Mouse (Mus musculus) midbrain, embryonic 15.5 days (tissue): ENCODE measurements at regions not wholly inside any gene's neighbourhood (a gene's known extent, or its start where the extent isn't known, plus 50 kb on each side); places are given as distances from the start of the nearest gene placed in this dataset.

Experiments used
- ATAC-seq: fragments of 200-750 bp; cut with Nextera tagmentation; replicated peaks from 2 replicates; pipeline ENCODE4 v1.8.0; 2017; ENCODE audit warnings: moderate TSS enrichment
- H3K27ac ChIP-seq: fragments of 300-500 bp; sonication (generic); 2 replicates; pipeline ENCODE4 v1.5.1; 2015; ENCODE audit warnings: mild to moderate bottlenecking, inconsistent platforms
- H3K27me3 ChIP-seq: fragments of 300-500 bp; sonication (generic); replicated peaks from 2 replicates; pipeline ENCODE4 v1.6.1; 2015; ENCODE audit warnings: inconsistent platforms
- H3K36me3 ChIP-seq: fragments of 300-500 bp; sonication (generic); replicated peaks from 2 replicates; pipeline ENCODE4 v1.6.1; 2015; ENCODE audit warnings: inconsistent platforms
- H3K4me1 ChIP-seq: fragments of 300-500 bp; sonication (generic); 2 replicates; pipeline ENCODE4 v1.6.1; 2015; ENCODE audit warnings: inconsistent platforms
- H3K4me2 ChIP-seq: fragments of 300-500 bp; sonication (generic); 2 replicates; pipeline ENCODE4 v1.6.1; 2015; ENCODE audit warnings: inconsistent platforms, mild to moderate bottlenecking, moderate library complexity
- H3K4me3 ChIP-seq: fragments of 300-500 bp; sonication (generic); 2 replicates; pipeline ENCODE4 v1.5.1; 2015; ENCODE audit warnings: mild to moderate bottlenecking, inconsistent platforms
- H3K9ac ChIP-seq: fragments of 300-500 bp; sonication (generic); 2 replicates; pipeline ENCODE4 v1.6.1; 2015; ENCODE audit warnings: mild to moderate bottlenecking, inconsistent platforms
- H3K9me3 ChIP-seq: fragments of 300-500 bp; sonication (generic); 2 replicates; pipeline ENCODE4 v1.6.1; 2016; ENCODE audit warnings: inconsistent platforms
- WGBS: fragments of 180-500 bp; shearing (Covaris S2); methylation state at CpG from one replicate; pipeline ENCODE4 v1.1.7; 2015; ENCODE audit warnings: mixed read lengths; 5-methylcytosine and 5-hydroxymethylcytosine counted together

DNA sequence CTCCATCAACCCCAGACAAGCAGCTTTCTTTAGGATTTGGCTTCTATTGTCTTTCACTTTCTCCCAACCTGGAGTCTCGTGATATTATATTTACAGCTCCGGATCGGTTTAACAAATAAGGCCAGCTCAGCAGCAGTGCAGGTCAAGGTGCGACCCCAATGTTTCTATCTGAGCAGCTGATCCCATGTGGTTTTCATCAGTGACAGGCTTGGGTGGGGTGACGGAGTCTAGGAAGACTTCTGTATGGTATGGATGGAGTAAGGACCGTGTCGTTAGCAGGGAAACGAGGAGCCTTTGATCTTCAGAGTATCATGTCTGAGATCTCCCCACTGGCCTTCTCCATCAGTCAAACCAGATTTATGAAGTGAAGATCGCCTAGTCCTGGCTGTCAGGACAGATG is 217.4 kb upstream of the Runx1 start:
- H3K27me3 ChIP-seq = no peaks in the 10 kb centered on the region
- H3K9ac ChIP-seq = no peak overlapping the region
- no peaks in the 10 kb centered on the region for H3K9me3 ChIP-seq
- 76% methylated on average over 9 of the region's 9 CpGs for WGBS
- H3K36me3 ChIP-seq = no peaks in the 10 kb centered on the region
- H3K27ac ChIP-seq = no peak overlapping the region
- H3K4me1 ChIP-seq = no peaks in the 10 kb centered on the region
- H3K4me3 ChIP-seq = no peak overlapping the region
- no peak overlapping the region for H3K4me2 ChIP-seq
- ATAC-seq = no peak

- WGBS = 46% methylated on average over 6 of the region's 6 CpGs
- no peak for ATAC-seq
Measured at GRCm38 (mm10) chr16:93042941-93043340, 217.0 kb upstream of the Runx1 start.

DNA sequence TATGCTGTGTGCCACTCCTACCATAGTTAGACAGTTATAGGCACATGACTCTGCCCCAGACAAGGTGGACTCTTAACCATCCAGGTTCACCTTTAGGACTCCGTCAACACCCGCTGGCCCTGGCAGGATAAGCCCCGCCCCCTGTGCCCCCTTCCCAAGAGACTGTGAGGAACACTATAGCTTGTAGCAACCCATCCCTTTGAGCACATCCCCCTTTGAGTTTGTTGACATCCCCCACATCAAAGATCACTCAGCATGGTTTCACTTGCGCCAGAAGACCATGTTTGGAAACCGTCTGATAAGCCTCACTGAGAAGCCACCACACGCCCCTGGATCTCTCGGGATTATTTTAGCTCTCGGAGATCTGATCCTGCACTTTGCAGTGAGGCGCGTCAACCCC is 216.5 kb upstream of the Runx1 start:
- ATAC-seq = no peak
- Histone ChIP-seq H3K27ac (no peak overlapping the region), H3K9me3 (no peaks in the 10 kb centered on the region), H3K4me2 (no peak overlapping the region), H3K4me3 (no peak overlapping the region), H3K36me3 (no peaks in the 10 kb centered on the region), H3K4me1 (no peaks in the 10 kb centered on the region), H3K27me3 (no peaks in the 10 kb centered on the region), H3K9ac (no peak overlapping the region)
- 66% methylated on average over 10 of the region's 10 CpGs for WGBS

More at GRCm38 (mm10) chr16:93042941-93043340, 217.0 kb upstream of the Runx1 start:
- H3K36me3 ChIP-seq = no peaks in the 10 kb centered on the region
- H3K27me3 ChIP-seq = no peaks in the 10 kb centered on the region
- H3K9ac ChIP-seq = no peak overlapping the region
- H3K9me3 ChIP-seq = no peaks in the 10 kb centered on the region
- no peak overlapping the region for H3K4me2 ChIP-seq
- H3K4me3 ChIP-seq = no peak overlapping the region
- no peaks in the 10 kb centered on the region for H3K4me1 ChIP-seq
- no peak overlapping the region for H3K27ac ChIP-seq

DNA sequence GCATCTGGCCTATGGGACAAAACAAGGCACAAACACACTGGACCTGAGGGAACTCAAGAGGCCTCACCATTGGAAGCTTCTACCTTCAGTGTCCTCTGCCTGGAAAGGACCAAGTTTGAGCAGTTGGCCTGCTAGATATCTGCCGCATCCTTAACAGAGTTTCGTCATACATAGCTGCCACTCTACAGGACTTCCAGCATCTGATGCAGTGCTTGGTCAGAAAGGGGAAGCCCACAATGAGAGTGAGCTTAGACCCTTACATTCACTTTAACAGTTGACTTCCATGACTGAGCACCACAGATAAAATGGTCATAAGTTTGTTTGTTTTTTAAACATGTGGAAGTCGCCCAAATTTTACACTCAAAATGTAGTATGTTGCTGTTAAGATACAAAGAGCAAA is 215.9 kb upstream of the Runx1 start:
- WGBS = 89% methylated on average over 3 of the region's 3 CpGs

DNA sequence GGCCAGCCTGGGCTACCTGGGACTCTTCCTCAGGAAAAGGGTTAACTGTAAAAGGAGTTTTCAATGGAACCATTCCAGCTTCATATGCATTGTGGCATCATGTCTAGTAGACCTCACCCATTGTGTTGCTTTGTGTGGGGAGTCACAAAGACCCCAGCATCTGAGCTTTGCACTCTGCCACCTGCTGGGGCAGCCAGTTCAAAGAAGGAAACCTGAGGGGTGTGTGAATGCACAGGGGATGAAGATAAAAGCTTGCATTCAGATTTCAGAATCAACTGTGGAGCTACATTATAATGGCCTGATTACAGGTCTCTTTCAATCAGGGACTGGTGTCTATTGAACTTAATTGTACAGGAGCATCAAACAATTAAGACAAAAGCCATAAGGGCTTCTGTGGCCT is 215.4 kb upstream of the Runx1 start:
- Histone ChIP-seq H3K4me3 (no peak overlapping the region), H3K36me3 (no peaks in the 10 kb centered on the region), H3K4me2 (no peak overlapping the region), H3K4me1 (no peaks in the 10 kb centered on the region), H3K27ac (no peak overlapping the region), H3K9me3 (no peaks in the 10 kb centered on the region), H3K27me3 (no peaks in the 10 kb centered on the region), H3K9ac (no peak overlapping the region)
- ATAC-seq = no peak

More for the DNA sequence above, 215.9 kb upstream of the Runx1 start:
- no peaks in the 10 kb centered on the region for H3K9me3 ChIP-seq
- no peak overlapping the region for H3K4me3 ChIP-seq
- H3K4me2 ChIP-seq = no peak overlapping the region
- no peak overlapping the region for H3K27ac ChIP-seq
- no peak for ATAC-seq
- H3K27me3 ChIP-seq = no peaks in the 10 kb centered on the region
- no peaks in the 10 kb centered on the region for H3K36me3 ChIP-seq
- no peak overlapping the region for H3K9ac ChIP-seq
- H3K4me1 ChIP-seq = no peaks in the 10 kb centered on the region

DNA sequence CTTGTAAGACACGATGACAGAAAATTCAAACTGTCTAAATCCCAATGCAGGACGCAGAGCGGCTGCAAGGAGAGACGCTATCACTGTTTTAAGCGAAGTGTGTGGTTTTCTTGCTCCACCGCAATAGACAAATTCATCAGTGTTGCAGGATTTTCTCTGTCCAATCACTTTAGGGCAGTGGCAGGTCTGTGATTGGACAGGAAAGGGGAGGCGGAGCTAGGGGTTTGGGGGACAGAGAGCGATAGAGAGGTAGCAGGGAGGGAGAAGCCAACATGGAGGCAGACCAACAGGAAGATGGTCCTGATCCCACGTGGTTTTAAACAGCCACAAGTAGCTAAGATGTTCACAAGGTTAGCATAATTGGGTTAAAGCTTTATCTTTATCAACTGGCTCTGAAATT is 209.7 kb upstream of the Runx1 start:
- no peak overlapping the region for H3K9ac ChIP-seq
- no peak overlapping the region for H3K4me3 ChIP-seq
- no peak for ATAC-seq
- H3K27ac ChIP-seq = no peak overlapping the region
- no peaks in the 10 kb centered on the region for H3K36me3 ChIP-seq
- H3K27me3 ChIP-seq = no peaks in the 10 kb centered on the region
- no peaks in the 10 kb centered on the region; the same call in 1 of the 2 replicates for H3K4me1 ChIP-seq
- WGBS = 91% methylated on average over 9 of the region's 9 CpGs
- H3K4me2 ChIP-seq = no peak overlapping the region
- no peaks in the 10 kb centered on the region for H3K9me3 ChIP-seq

GRCm38 (mm10) chr16:93033943-93034342 is 208.0 kb upstream of the Runx1 start:
- WGBS = 86% methylated on average over 3 of the region's 3 CpGs
- H3K9ac ChIP-seq = no peak overlapping the region
- no peaks in the 10 kb centered on the region; the same call in 1 of the 2 replicates for H3K4me1 ChIP-seq
- H3K27me3 ChIP-seq = no peaks in the 10 kb centered on the region
- no peak overlapping the region for H3K4me2 ChIP-seq
- H3K27ac ChIP-seq = no peak overlapping the region
- no peaks in the 10 kb centered on the region for H3K9me3 ChIP-seq
- ATAC-seq = no peak
- no peak overlapping the region for H3K4me3 ChIP-seq
- H3K36me3 ChIP-seq = no peaks in the 10 kb centered on the region

- H3K4me3 ChIP-seq = no peak overlapping the region
- H3K36me3 ChIP-seq = no peaks in the 10 kb centered on the region
- no peak overlapping the region for H3K9ac ChIP-seq
- H3K4me2 ChIP-seq = no peak overlapping the region
- no peaks in the 10 kb centered on the region; the same call in 1 of the 2 replicates for H3K4me1 ChIP-seq
- no peak overlapping the region for H3K27ac ChIP-seq
- ATAC-seq = no peak
- WGBS = 86% methylated on average over 5 of the region's 5 CpGs
- no peaks in the 10 kb centered on the region for H3K9me3 ChIP-seq
- H3K27me3 ChIP-seq = no peaks in the 10 kb centered on the region
Measured at GRCm38 (mm10) chr16:93031624-93032023, 205.7 kb upstream of the Runx1 start.

DNA sequence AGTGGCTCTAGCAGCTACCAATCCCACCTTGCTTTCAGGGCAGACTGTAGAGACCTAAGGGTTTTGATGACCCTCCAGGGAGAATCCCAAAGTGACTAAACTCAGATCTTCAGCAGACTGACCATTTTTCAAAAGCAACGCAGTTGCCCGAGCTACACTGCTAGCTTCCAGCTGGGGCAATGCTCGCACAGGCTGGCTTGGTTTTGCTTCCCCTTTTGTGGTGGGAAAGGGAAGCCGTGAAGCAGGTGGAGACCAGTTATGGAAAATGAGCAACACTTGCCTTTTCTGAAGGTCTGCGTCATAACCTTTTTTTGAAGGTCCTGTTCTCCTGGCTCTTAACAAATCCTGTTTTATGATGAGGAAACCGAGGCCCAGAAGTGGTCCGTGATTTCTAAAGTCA is 202.7 kb upstream of the Runx1 start:
- WGBS = 80% methylated on average over 7 of the region's 7 CpGs
- H3K4me2 ChIP-seq = no peak overlapping the region

GRCm38 (mm10) chr16:93028016-93028415 is 202.1 kb upstream of the Runx1 start:
- no peak overlapping the region for H3K4me2 ChIP-seq
- 87% methylated on average over 7 of the region's 7 CpGs for WGBS
- ATAC-seq = no peak
- no peaks in the 10 kb centered on the region for H3K9me3 ChIP-seq
- H3K27me3 ChIP-seq = no peaks in the 10 kb centered on the region
- H3K4me3 ChIP-seq = no peak overlapping the region
- no peak overlapping the region for H3K9ac ChIP-seq
- no peaks in the 10 kb centered on the region; the same call in 1 of the 2 replicates for H3K4me1 ChIP-seq
- H3K27ac ChIP-seq = no peak overlapping the region
- H3K36me3 ChIP-seq = no peaks in the 10 kb centered on the region

More for the DNA sequence above, 202.7 kb upstream of the Runx1 start:
- H3K4me1 ChIP-seq = no peaks in the 10 kb centered on the region; the same call in 1 of the 2 replicates
- no peak overlapping the region for H3K27ac ChIP-seq
- no peaks in the 10 kb centered on the region for H3K27me3 ChIP-seq
- no peak overlapping the region for H3K4me3 ChIP-seq
- no peak for ATAC-seq
- no peaks in the 10 kb centered on the region for H3K36me3 ChIP-seq
- no peaks in the 10 kb centered on the region for H3K9me3 ChIP-seq
- H3K9ac ChIP-seq = no peak overlapping the region

DNA sequence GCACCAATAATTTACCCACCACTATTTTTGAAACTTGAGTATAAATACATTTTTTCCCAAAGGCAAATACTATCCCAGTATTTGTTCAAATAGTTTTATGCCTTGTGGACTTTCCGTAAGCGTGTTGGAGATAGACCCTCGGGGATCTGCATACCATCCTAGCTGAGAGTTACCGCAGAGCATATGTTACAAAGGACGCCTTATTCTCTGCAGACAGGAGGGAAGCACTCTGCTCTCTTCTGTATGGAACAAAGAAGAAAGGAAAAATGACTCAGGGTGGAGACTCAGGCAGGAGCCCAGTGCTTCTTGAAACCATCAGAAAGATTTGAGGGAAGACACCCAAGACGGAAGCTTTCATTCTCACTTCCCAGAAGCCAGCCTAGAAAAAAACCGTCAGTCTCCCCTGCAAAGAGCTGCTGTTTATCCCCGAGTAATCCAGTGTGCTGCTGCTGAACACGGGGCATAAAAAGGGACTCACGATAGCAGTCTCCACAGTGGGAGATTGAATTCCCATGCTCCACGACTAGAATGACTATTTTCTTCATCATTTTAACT is 200.2 kb upstream of the Runx1 start:
- no peaks in the 10 kb centered on the region for H3K27me3 ChIP-seq
- no peak for ATAC-seq
- no peak overlapping the region for H3K4me2 ChIP-seq
- no peak overlapping the region for H3K27ac ChIP-seq
- 47% methylated on average over 11 of the region's 11 CpGs for WGBS
- H3K9me3 ChIP-seq = no peaks in the 10 kb centered on the region
- no peak overlapping the region for H3K4me3 ChIP-seq
- H3K4me1 ChIP-seq = no peaks in the 10 kb centered on the region
- H3K9ac ChIP-seq = no peak overlapping the region
- no peaks in the 10 kb centered on the region for H3K36me3 ChIP-seq

- H3K9ac ChIP-seq = no peak overlapping the region
- no peak overlapping the region for H3K4me2 ChIP-seq
- no peak overlapping the region for H3K4me3 ChIP-seq
- H3K27me3 ChIP-seq = no peaks in the 10 kb centered on the region; the same call in 1 of the 2 replicates
- H3K4me1 ChIP-seq = no peaks in the 10 kb centered on the region
- 72% methylated on average over 7 of the region's 7 CpGs for WGBS
- H3K9me3 ChIP-seq = no peaks in the 10 kb centered on the region
- no peak for ATAC-seq
- H3K27ac ChIP-seq = no peak overlapping the region
- H3K36me3 ChIP-seq = no peaks in the 10 kb centered on the region
Measured at GRCm38 (mm10) chr16:93019800-93020555, 194.0 kb upstream of the Runx1 start.

GRCm38 (mm10) chr16:93018766-93019165 is 192.8 kb upstream of the Runx1 start:
- Histone ChIP-seq H3K27ac (no peak overlapping the region), H3K4me1 (no peaks in the 10 kb centered on the region), H3K4me2 (no peak overlapping the region), H3K36me3 (no peaks in the 10 kb centered on the region), H3K9ac (no peak overlapping the region), H3K9me3 (no peaks in the 10 kb centered on the region), H3K27me3 (no peaks in the 10 kb centered on the region; the same call in 1 of the 2 replicates), H3K4me3 (no peak overlapping the region)
- 59% methylated on average over 5 of the region's 5 CpGs for WGBS
- no peak for ATAC-seq
